Comparison of ENCODE assay signal across 10 mouse cellular contexts in the genomic region with DNA sequence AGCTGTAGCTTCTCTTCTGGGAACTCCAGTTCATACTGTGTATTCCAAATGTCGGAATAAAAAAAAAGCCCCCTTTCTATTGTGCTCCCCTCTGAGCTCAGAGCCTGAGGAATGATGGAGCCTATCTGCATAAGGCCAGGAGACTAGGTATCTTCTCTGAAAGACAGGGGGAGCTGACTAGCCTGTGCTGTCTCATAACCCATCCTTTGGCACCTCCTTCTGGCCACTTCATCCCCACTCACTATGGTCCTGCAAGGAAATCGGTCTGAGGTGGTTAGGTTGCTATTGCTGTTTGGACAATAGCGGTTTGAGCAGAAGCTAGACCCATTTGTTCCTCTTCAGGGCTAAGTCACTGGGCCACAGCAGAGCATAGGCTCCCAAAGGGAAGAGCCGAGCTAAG. TPM values are rescaled to one million over a fixed set of nuclear protein-coding genes. Genes with fewer than 3 reads are reported as not detected.
DNase-seq lines count a peak whose midpoint lies in the region; ATAC-seq and TF ChIP-seq lines count a peak whose summit lies in the region.
"Had no signal": no experiment of that assay in that cellular context is flagged by ENCODE, and none has a peak within 500 bp of the region (broad histone marks: within the 10 kb centered on the region; RNA-seq: fewer than 3 reads in every experiment).

No protein-coding gene starts in this region.

- no peaks in the 10 kb centered on the region for H3K36me3 ChIP-seq in kidney, embryonic 15.5 days
- no peaks in the 10 kb centered on the region for H3K36me3 ChIP-seq in lung, postnatal 0 days (ENCODE audit: insufficient read depth, low read length)
- no peaks in the 10 kb centered on the region for H3K36me3 ChIP-seq in forebrain, embryonic 13.5 days (ENCODE audit: poor library complexity, severe bottlenecking)
- H3K36me3 ChIP-seq: limb, embryonic 12.5 days had no signal

- TF ChIP-seq EP300 in lung, postnatal 0 days (IDR thresholded peaks at IDR 0.05) = no peak

- peaks cover 19% of the 10 kb centered on the region for H3K4me1 ChIP-seq in kidney, embryonic 15.5 days
- no peaks in the 10 kb centered on the region for H3K4me1 ChIP-seq in lung, postnatal 0 days (ENCODE audit: insufficient read depth, low read depth, low read length)
- peaks cover 24% of the 10 kb centered on the region for H3K4me1 ChIP-seq in forebrain, embryonic 13.5 days

- no peak overlapping the region for H3K4me3 ChIP-seq in kidney, embryonic 15.5 days (replicated peaks)
- no peak overlapping the region for H3K4me3 ChIP-seq in lung, postnatal 0 days (ENCODE audit: low read depth, low read length)
- no peak overlapping the region for H3K4me3 ChIP-seq in forebrain, embryonic 13.5 days
- H3K4me3 ChIP-seq: limb, embryonic 12.5 days had no signal

- H3K9me3 ChIP-seq in kidney, embryonic 15.5 days (replicated peaks) = no peaks in the 10 kb centered on the region
- H3K9me3 ChIP-seq in lung, postnatal 0 days (ENCODE audit: low read length) = no peaks in the 10 kb centered on the region
- no peaks in the 10 kb centered on the region for H3K9me3 ChIP-seq in forebrain, embryonic 13.5 days (replicated peaks)
- H3K9me3 ChIP-seq: limb, embryonic 12.5 days had no signal

- H3K4me2 ChIP-seq in kidney, embryonic 15.5 days = no peak overlapping the region
- H3K4me2 ChIP-seq in lung, postnatal 0 days (replicated peaks; ENCODE audit: low read depth, low read length) = no peak overlapping the region
- H3K4me2 ChIP-seq in forebrain, embryonic 13.5 days = no peak overlapping the region
- H3K4me2 ChIP-seq: limb, embryonic 12.5 days had no signal

- H3K9ac ChIP-seq in kidney, embryonic 15.5 days = no peak overlapping the region
- H3K9ac ChIP-seq in lung, postnatal 0 days (replicated peaks; ENCODE audit: low read depth) = no peak overlapping the region
- H3K9ac ChIP-seq in forebrain, embryonic 13.5 days = no peak overlapping the region
- H3K9ac ChIP-seq: limb, embryonic 12.5 days had no signal

- DNase-seq in CD4-positive, CD25-positive, alpha-beta regulatory T cell, adult 2 months (ENCODE audit: low read depth, low spot score) = peak; percentile 60
- DNase-seq in kidney, adult 9 months = peak; percentile 32
- DNase-seq in MN1 (ENCODE audit: low spot score) = peak; percentile 74
- peak; percentile 39 for DNase-seq in lung, postnatal 0 days (ENCODE audit: low spot score)
- no peak for DNase-seq in layer of hippocampus, postnatal 36 days
- DNase-seq: thymus, adult 18-20 months had no signal

- WGBS in kidney, embryonic 15.5 days = 60% methylated on average over 4 of the region's 4 CpGs
- WGBS in lung, postnatal 0 days = 74% methylated on average over 4 of the region's 4 CpGs
- 69% methylated on average over 4 of the region's 4 CpGs for WGBS in forebrain, embryonic 13.5 days

- no peaks in the 10 kb centered on the region for H3K27me3 ChIP-seq in kidney, embryonic 15.5 days
- no peaks in the 10 kb centered on the region for H3K27me3 ChIP-seq in lung, postnatal 0 days (replicated peaks; ENCODE audit: insufficient read depth, low read length)
- no peaks in the 10 kb centered on the region for H3K27me3 ChIP-seq in forebrain, embryonic 13.5 days
- H3K27me3 ChIP-seq: limb, embryonic 12.5 days had no signal

- H3K27ac ChIP-seq in kidney, embryonic 15.5 days = no peak overlapping the region
- H3K27ac ChIP-seq in lung, postnatal 0 days (ENCODE audit: low read length) = no peak overlapping the region
- no peak overlapping the region for H3K27ac ChIP-seq in forebrain, embryonic 13.5 days
- H3K27ac ChIP-seq: limb, embryonic 12.5 days had no signal

- peak; percentile 75 for TF ChIP-seq CTCF in lung, postnatal 0 days (IDR thresholded peaks at IDR 0.05)

- no peak for ATAC-seq in CD4-positive, CD25-positive, alpha-beta regulatory T cell, adult 4 months
- ATAC-seq in kidney, embryonic 15.5 days (replicated peaks; ENCODE audit: low FRiP score) = no peak; the same call in 1 of the 2 replicates
- 0 out of 2 replicates have a peak, but pooled peaks have one; percentile 37 for ATAC-seq in lung, postnatal 0 days
- ATAC-seq in forebrain, embryonic 13.5 days = no peak

RNA-seq across cellular contexts. Expression of a gene that starts 15.1 kb away (rescaled TPM):
- 100 to 1,000 TPM; 291 to 360 TPM for polyA plus RNA-seq in CD4-positive, CD25-positive, alpha-beta regulatory T cell, adult 4 months (2017; shearing (Covaris generic))
- polyA plus RNA-seq in kidney, embryonic 15.5 days (2015; fragmentation: Nextera tagmentation; extraction: Ambion mirVana) = 168 and 169 TPM in 2 replicates
- polyA plus RNA-seq in lung, postnatal 0 days (2015; fragmentation: Nextera tagmentation; extraction: Ambion mirVana) = 1,618 and 1,721 TPM in 2 replicates
- total RNA-seq in layer of hippocampus, postnatal 36 days (2021) = 10 to 100 TPM; 18.8 to 23.5 TPM
- 15.4 and 23.8 TPM in 2 replicates for polyA plus RNA-seq in forebrain, embryonic 13.5 days (2015; fragmentation: Nextera tagmentation; extraction: Ambion mirVana)

RNA-seq across cellular contexts. Expression of a gene that starts 19.5 kb away (rescaled TPM):
- not detected for polyA plus RNA-seq in CD4-positive, CD25-positive, alpha-beta regulatory T cell, adult 4 months (2017; shearing (Covaris generic))
- polyA plus RNA-seq in kidney, embryonic 15.5 days (2015; fragmentation: Nextera tagmentation; extraction: Ambion mirVana) = 0.46 TPM in 1 of 2 replicates, not detected in the other
- not detected in 2 replicates for polyA plus RNA-seq in lung, postnatal 0 days (2015; fragmentation: Nextera tagmentation; extraction: Ambion mirVana)
- not detected for total RNA-seq in layer of hippocampus, postnatal 36 days (2021)
- polyA plus RNA-seq in forebrain, embryonic 13.5 days (2015; fragmentation: Nextera tagmentation; extraction: Ambion mirVana) = not detected in 2 replicates
- polyA plus RNA-seq: limb, embryonic 12.5 days had no signal

RNA-seq across cellular contexts. Expression of a gene that starts 24.2 kb away (rescaled TPM):
- polyA plus RNA-seq in CD4-positive, CD25-positive, alpha-beta regulatory T cell, adult 4 months (2017; shearing (Covaris generic)) = 100 to 1,000 TPM in 1 of 2 experiments, 10 to 100 TPM in 1; 74.9 to 104 TPM
- polyA plus RNA-seq in kidney, embryonic 15.5 days (2015; fragmentation: Nextera tagmentation; extraction: Ambion mirVana) = 4.2 and 6.4 TPM in 2 replicates
- 18.4 and 24.3 TPM in 2 replicates for polyA plus RNA-seq in lung, postnatal 0 days (2015; fragmentation: Nextera tagmentation; extraction: Ambion mirVana)
- total RNA-seq in layer of hippocampus, postnatal 36 days (2021) = 1 to 10 TPM; 2.7 to 3.8 TPM
- 0.40 and 1.6 TPM in 2 replicates for polyA plus RNA-seq in forebrain, embryonic 13.5 days (2015; fragmentation: Nextera tagmentation; extraction: Ambion mirVana)

RNA-seq across cellular contexts. Expression of a gene that starts 26.0 kb away (rescaled TPM):
- not detected for polyA plus RNA-seq in CD4-positive, CD25-positive, alpha-beta regulatory T cell, adult 4 months (2017; shearing (Covaris generic))
- 0.16 and 0.17 TPM in 2 replicates for polyA plus RNA-seq in kidney, embryonic 15.5 days (2015; fragmentation: Nextera tagmentation; extraction: Ambion mirVana)
- polyA plus RNA-seq in lung, postnatal 0 days (2015; fragmentation: Nextera tagmentation; extraction: Ambion mirVana) = 0.08 and 0.27 TPM in 2 replicates
- total RNA-seq in layer of hippocampus, postnatal 36 days (2021) = under 1 TPM; 0.61 to 0.62 TPM
- polyA plus RNA-seq in forebrain, embryonic 13.5 days (2015; fragmentation: Nextera tagmentation; extraction: Ambion mirVana) = 0.26 TPM in 1 of 2 replicates, not detected in the other
- polyA plus RNA-seq: limb, embryonic 12.5 days had no signal

RNA-seq across cellular contexts. Expression of a gene that starts 26.1 kb away (rescaled TPM):
- not detected for polyA plus RNA-seq in CD4-positive, CD25-positive, alpha-beta regulatory T cell, adult 4 months (2017; shearing (Covaris generic))
- not detected in 2 replicates for polyA plus RNA-seq in kidney, embryonic 15.5 days (2015; fragmentation: Nextera tagmentation; extraction: Ambion mirVana)
- not detected in 2 replicates for polyA plus RNA-seq in lung, postnatal 0 days (2015; fragmentation: Nextera tagmentation; extraction: Ambion mirVana)
- total RNA-seq in layer of hippocampus, postnatal 36 days (2021) = not detected
- not detected in 2 replicates for polyA plus RNA-seq in forebrain, embryonic 13.5 days (2015; fragmentation: Nextera tagmentation; extraction: Ambion mirVana)
- polyA plus RNA-seq: limb, embryonic 12.5 days had no signal

Comparison
In these comparisons a context has a peak if more than half of its experiments do, and no peak if none do; other contexts are left out.
1. DNase-seq: peak in CD4-positive, CD25-positive, alpha-beta regulatory T cell, adult 2 months (single experiment), kidney, adult 9 months (single experiment), MN1 (single experiment) and lung, postnatal 0 days (single experiment); none in layer of hippocampus, postnatal 36 days (0 of 2).